Mouse (Mus musculus) neural tube, embryonic 10.5 days (tissue): ENCODE measurements around the gene Gm3002.
"Not testable (repeated sequence)": the region's sequence is repeated elsewhere in the genome, so short reads cannot be mapped to it uniquely, and the experiment has no call there.

Source experiments
- DNase-seq: peaks from one replicate; pipeline ENCODE4 v3.0.0-alpha.2; 2017; ENCODE audit warnings: low spot score; ENCODE audit errors: extremely low spot score

Gene Gm3002

GRCm38 (mm10) chr14:3809774-3810173 lies at the start of gene Gm3002:
Gm3002 (plus strand) TSS chr14:3810074.
- not testable (repeated sequence) for DNase-seq

- not testable (repeated sequence) for DNase-seq
These were observed 36.1 kb downstream of the Gm3002 start, which contains the start of gene Gm3033 for GRCm38 (mm10) chr14:3845945-3846344. Gm3033 (plus strand) TSS chr14:3846245.

- DNase-seq = not testable (repeated sequence)
These were observed 74.0 kb downstream of the Gm3002 start, which contains the start of gene Gm2916 for GRCm38 (mm10) chr14:3883872-3884271. Gm2916 (plus strand) TSS chr14:3884172.

- DNase-seq = not testable (repeated sequence)
These were observed 121.6 kb downstream of the Gm3002 start, which contains the start of gene Gm3029 for GRCm38 (mm10) chr14:3931456-3931855. Gm3029 (plus strand) TSS chr14:3931756.

GRCm38 (mm10) chr14:3963247-3963646 lies 153.4 kb downstream of the Gm3002 start, which contains the start of gene Gm3095:
Gm3095 (plus strand) TSS chr14:3963547.
- not testable (repeated sequence) for DNase-seq

GRCm38 (mm10) chr14:3998094-3998493 lies 188.2 kb downstream of the Gm3002 start, which contains the start of gene Gm3099:
Gm3099 (plus strand) TSS chr14:3998394.
- not testable (repeated sequence) for DNase-seq
